Mouse (Mus musculus) spleen, postnatal 4 days (tissue): Measurements from ENCODE around the gene Ralgapa1.

Source experiments
- DNase-seq, 2 experiments: peaks; one replicate each; pipeline ENCODE4 v3.0.0; 2022; ENCODE audit warnings: low spot score in 2 of 2

Ralgapa1 gene

DNA sequence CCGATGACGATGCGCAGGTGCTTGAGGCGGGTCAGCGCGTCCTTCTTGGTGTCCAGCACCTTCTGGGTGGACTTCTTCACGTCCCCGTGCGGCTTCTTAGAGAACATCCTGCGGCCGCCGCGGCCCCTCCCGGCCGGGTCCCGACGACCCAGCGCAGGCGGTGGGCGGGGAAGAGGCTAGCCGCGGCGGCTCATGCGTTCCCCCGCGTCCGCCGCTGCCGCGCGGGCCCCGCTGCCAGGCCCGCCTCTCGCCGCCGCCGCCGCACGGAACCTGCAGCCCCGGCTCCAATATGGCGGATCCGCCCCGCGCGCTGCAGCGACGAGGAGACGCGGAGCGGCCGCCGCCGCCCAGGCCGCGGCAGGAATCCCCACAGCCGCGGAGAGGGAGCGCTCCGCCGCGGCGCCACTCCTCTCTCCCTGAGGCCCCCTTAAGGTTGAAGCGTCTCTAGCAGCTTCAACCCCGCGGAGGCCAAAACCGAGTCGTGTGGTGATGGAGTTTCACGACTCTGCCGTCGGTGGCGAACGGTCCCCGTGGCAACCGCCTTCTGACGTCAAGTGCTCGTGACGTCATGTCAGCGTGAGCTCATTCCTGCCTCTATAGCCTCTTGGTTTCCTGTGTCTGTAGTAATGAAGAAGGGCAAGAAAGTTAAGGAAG is at the start of gene Ralgapa1:
Gene Ralgapa1, minus strand, starts transcription at position 507 of the 654 bp plus-strand sequence.
- peak; percentile 83 to 92 for DNase-seq

DNA sequence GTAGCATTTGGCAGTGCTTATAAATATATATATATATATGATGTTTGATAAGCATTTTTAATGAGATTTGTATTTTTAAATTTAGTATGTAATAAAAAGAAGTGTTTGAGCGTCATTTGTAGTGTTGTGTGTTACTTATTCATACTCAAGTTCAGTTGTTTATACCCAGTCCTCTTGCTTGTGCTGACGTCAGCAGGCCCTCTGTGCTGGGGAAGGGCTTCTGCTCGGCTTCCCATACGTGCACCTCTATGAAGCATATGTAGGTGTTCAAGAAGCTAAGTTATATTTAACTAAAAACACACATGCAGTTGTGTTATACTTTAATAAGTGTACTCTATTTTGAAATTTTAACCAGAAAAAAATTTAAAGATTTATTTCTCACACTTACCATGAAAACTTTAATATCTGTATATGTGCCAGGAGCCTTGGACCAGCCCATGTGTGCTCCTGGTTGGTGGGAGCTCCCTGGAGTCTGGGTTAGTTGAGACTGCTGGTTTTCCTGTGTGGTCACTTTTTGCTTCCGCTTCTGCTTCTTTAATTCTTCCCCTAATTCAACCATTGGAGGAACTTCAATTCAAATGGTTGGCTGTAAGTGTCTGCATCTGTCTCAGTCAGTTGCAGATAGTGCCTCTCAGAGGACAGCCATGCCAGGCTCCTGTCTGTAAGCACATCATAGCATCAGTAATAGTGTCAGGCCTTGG is 48.8 kb upstream of the Ralgapa1 start:
- DNase-seq, result no peak

DNA sequence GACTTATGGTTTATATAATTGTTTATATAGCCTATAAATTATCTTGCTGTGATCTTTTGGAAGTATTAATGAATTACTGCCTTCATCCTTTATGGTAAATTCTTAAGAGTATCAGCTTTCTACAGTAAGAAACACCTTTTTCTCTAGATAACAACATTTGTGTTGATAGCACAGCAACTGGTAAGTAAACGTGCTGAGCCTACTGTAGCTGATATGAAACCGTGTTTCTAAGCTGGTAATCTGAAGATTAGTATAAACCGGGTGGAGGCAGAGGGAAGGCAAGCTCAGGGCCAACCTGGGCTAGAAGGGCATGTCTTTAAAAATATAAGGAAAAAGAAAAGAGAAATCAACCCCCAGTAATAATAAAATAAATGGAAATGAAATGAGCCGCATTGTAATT is 46.8 kb upstream of the Ralgapa1 start:
- DNase-seq, result no peak

DNA sequence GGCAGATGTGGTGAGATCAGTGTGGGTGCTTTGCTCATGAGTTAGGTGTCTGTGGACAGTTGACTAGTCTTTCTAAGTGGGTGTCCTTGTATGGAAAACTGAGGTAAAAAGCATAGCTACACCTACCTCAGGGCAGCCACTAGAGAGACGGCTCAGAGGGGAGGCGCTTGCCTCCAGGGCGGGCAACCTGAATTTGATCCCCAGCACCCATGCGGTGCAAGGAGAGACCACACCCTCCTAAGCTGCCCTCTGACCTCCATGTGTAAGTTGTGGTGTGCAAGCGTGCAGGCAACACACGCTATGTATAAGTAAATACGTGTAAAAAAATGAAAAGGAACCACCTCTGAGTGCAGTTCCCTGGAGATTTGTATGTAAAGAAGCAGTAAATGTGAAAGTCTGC is 39.7 kb upstream of the Ralgapa1 start:
- DNase-seq, result no peak

DNA sequence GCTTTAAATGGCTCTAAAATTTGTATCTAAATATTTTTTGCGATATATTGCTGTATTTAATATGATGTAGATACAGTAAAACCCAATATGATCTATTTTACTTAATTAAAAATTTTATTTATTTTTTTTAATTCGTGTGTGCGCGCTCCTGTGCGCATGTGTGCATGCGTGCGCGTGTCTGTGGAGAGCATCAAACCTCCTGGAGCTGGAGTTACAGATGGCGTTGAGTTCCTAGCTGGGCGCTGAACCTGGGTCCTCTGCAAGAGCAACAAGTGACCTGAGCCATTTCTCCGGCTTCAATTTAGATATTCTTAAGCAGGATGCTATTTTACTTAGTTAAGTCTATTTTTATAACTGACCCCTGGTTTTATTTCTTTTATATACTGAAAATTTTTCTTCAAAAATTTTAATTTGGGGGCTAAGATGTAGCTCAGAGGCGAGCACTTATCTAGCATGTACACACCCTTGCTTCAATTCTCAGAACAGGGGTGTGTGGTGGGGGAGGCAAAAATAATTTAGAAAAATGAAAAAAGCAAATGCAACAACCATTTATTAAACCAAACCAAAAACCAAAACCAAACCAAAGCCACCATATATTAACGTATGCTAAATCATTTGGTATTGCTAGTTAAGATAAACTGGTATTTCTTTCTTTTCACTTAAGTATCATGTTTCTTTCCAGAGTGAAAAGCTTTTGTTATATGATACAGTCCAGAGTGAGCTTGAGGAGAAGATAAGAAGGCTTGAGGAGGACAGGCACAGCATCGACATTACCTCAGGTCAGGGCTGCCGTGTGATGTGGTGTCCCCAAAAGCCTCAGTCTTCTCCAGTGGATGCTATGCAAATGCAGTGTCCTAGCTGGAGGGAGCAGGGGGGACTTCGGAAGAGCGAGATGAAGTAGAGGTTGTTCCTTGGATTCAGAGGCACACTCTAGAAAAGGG is 38.7 kb upstream of the Ralgapa1 start:
- DNase-seq, result no peak

DNA sequence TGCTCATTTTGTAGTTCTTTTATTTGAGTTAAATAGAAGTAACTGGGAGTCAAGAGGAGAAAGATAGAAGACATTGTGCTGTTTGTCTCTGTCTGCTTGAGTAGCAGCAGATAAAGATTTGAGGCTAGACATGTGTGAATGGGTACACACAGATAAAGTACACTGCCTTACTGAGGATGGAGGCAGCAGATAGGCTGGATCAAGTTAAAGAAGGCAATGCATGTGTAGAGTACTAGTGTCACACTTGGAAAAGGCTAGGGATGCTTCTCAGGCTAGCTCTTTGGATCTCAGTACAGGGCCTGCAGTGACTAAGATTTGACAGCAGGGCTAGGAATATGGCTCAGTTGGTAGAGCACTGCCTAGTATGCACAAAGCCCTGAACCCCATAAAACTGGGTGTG is 29.7 kb upstream of the Ralgapa1 start:
- no peak for DNase-seq

DNA sequence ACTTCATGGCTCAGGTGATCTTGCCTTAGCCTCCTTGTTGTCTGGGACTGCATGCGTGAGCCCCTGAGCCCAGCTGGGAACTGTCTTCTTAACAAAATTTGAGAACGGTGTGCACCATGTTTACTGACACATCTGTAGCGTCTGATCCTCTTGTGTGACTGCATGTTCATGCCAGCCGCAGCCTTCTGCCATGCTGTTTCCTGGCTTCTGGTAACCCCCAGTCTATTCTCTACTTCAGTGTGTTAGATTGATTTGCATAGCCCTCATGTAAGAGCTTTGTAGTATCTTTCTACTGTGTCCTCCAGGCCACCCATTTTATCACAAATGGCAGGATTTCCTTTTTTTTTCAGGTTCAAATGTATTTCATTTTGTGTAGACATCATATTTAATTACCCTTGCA is 26.9 kb upstream of the Ralgapa1 start:
- DNase-seq, result no peak

DNA sequence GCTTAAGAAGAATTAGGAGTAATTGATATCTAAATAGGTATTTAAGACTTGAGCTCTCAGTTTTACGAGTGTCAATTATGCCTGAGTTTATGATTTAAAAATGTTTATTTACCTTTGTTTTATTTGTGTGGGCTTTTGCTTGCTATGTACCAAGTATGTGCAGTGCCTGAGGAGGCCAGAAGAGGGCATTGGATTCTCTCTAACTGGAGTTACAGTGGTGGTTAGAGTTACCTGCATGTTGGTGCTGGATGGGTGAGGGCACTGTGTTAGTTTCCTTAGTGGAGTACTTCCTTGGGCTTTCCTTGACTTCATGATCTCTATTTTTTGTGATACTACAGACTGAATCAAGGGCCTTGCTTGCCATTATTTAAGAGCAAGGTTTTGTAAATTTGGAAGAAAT is 25.8 kb upstream of the Ralgapa1 start:
- no peak for DNase-seq

DNA sequence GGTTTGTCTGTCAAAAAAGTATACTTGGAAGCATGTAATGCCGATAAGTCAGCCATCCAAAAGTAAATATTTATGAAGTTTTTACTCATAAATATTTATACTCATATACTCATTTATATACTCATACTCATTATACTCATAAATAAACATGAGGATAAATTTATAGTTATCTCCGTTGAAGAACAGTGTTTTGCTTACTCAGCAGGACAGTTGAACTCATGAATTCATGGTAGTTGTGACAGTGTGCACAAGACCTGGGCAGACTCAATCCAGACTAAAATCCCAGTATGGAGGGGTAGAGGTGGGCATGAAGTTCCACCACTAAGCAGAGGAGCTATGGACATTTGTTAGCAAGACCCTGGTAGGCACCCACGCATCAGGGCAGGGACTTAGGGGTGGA is 16.5 kb upstream of the Ralgapa1 start:
- no peak for DNase-seq

DNA sequence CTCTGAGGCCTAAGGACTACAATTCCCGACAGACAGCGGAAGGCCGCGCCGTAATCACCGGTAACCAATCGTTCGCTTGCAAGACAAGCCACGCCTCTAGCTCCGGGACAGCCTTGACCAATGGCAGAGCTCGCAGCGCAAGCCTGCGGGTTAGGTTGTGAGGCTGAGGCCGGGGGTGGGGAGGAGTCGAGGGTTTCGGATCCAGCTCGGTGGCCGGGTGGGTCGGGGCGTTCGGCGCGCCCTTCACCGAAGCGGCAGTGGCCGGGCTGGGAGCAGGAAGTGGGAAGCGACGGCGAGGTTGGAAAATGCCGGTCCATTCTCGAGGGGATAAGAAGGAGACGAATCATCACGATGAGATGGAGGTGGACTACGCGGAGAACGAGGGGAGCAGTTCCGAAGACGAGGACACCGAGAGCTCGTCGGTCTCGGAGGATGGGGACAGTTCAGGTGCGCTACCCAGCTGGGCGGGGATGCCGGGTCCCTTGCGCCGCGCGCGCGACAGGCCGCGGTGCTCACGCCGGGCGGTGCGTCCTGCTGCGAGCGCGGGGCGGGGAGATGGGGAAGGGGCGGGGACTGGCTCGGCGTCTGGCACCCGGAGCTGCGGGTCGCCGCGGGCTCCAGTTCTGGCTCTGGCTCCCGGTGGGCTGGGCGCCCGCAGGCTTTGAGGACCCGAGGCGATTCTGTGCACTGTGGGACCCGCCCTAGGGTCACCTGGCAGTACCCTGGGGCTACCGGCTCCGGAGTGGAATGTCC is 15.4 kb upstream of the Ralgapa1 start, which contains the start of gene Brms1l:
Gene Brms1l, plus strand, starts transcription at position 126 of the 753 bp plus-strand sequence.
- DNase-seq, result peak; percentile 95 to 96

DNA sequence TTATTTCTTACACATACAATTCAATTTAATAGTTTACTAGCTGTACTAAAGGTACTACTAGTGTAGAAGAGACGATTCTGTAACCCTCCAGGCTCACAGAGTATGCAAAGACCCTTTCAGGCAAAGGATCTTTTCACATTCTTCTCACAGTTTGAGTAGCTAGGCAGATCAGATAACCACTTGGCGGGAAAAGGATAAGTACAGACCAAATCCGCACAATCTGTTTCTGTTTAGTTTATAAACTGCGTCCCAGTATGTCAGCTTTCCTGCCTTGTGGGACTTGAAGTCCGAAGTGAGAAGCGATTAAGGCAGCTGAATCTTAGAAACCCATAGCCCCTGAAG is 14.9 kb upstream of the Ralgapa1 start:
- DNase-seq, result no peak

DNA sequence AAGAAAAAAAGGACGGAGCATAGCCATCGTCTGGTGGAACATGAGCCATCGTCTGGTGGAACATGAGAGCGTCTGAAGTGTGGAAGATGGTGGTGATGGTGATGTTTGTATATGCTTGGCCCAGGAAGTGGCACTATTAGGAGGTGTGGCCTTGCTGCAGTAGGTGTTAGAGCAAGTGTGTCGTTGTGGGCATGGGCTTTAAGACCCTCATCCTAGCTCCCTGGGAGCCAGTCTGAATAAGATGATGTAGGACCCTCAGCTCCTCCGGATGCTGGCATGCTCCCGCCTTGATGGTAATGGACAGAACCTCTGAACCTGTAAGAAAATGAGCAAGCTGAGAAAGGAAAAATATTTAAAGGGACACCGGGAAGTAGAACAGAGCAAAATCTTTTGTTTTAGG is 13.9 kb upstream of the Ralgapa1 start:
- no peak for DNase-seq

DNA sequence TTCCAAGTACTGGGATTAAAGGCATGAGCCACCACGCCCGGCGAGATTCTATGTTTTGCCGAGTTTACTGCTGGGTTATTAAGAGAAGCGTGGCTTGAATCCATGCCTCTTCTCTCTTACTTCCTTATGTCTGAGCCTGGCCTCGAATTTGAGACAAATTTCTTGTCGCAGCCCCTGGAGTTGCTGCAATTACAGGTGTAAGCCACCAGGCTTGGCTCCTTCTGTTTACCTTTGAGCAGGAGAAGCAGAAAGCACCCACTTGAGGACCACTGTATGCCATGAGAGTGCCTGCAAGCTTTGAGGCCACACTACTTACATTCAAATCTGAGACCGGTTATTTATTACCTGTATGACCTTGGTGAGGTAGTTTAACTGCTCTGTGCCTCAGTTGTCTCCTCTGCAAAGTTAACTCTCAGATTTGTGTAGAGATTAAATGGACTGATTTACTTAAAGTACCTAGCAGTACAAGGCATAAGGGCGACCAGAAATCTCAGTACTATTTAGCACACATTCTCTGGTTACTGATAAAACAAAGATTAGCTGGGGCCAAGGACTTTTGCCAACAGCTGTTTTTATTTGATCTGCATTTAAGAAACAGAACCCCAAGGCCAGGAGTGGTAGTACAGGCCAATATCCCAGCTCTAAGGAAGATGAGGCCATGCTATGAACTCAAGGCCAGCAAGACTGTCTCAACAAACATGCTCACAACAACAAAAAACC is 13.1 kb upstream of the Ralgapa1 start:
- DNase-seq, result no peak

DNA sequence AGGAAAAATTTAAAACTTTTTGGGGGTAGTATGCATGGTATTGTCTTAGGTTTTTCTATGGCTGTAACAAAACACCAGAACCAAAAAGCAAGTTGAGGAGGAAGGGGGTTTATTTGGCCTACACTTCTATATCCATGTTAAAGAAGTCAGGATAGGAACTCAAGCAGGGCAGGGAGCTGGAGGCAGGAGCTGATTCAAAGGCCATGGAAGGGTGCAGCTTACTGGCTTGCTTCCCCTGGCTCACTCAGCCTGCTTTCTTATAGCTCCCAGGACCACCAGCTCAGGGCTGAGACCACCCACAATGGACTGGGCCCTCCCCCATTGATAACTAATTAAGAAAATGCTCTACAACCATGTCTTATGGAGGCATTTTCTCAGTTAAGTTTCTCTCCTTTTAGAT is 12.0 kb upstream of the Ralgapa1 start:
- no peak for DNase-seq

DNA sequence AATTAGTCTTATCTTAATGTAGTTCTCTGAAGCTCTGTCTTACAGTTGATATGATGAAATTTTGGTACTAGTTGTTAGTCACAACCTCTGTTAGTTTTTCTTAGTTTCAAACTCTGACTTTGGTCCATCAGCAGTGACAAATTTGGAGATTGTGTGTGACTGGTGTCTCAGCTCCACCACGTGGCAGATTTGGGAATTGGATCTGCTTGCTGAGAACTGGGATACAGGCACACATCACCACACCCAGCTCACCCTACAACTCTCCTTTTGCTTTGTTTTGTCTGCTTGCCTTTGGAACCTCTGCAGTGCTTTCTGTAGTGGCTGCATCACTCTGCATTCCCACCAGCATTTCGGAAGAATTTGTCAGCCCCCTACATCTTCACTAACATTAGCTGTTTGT is 10.1 kb upstream of the Ralgapa1 start:
- DNase-seq, result peak; percentile 44 to 73

DNA sequence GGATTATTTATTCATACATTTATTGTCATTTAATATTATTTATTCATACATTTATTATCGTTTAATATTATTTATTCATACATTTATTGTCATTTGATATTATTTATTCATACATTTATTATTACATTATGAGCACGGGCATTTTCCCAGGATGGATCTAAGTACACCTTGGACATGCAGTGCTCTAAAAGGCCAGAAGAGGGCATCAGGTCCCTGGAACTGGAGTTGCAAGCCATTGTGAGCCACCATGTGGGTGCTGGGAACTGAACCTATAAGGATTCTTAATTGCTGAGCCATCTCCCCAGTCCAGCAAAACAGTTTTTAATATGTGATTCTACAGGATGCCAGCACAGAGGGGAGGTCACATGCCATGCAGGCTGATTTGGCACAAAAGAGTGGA is 4.6 kb upstream of the Ralgapa1 start:
- no peak for DNase-seq

DNA sequence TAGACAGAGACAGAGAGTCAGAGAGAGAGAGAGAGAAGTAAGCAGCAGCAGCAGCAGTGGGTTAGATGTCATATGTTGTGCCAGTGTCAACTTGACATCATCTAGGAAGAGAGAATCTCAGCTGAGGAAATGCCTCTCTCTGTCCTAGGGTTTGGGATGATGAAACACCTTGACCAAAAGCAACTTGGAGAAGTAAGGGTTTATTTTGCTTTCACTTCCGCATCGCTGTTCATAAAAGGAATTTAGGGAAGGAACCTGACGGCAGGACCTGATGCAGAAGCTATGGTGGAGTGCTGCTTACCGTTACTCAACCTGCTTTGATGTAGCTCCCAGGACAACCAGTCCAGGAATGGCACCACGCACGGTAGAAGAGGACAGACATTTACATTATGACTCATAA is 3.1 kb upstream of the Ralgapa1 start:
- no peak for DNase-seq

DNA sequence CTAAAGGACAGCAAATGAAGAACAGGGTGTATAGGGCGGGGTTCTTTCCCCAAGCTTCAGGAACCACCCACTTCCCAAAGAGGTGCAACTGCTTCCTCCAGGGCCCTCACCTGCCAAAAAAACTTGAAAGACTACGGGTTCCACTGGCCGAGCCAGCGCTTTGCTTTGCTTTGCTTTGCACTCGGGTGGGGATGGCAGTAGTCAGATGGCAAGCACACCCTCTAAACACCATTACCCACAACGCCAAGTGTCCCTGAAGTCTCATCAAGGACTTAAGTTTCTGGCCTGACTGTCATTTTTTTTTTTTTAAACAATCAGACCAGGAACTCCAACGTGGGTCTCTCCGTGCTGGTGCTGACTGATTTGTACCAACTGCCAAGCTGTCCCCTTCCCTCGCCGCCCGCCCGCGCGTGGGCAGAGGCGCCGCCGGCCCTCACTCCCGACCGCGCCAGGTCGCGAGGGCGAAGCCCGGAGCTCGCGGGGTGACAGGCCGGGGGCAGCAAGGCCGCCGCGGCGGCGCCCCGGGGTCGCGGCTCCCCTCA is 777 bp downstream of the Ralgapa1 start:
- DNase-seq, result peak; percentile 37 to 75

DNA sequence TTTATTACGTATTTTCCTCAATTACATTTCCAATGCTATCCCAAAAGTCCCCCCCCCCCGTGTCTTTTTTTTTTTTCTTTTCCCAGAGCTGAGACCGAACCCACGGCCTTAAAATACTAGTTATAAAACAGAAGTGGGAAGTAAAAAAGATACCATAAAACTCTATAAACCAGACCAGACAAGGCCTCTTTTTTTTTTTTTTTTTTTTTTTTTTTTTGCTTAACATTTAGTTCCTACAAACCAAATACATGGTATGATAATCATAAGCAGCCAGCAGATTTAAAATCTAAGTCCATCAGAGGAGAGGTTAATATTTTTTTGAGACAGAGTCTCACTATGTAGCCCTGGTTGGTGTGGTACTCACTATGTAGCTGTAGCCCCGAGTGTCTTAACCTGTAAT is 4.5 kb downstream of the Ralgapa1 start:
- DNase-seq, result no peak

DNA sequence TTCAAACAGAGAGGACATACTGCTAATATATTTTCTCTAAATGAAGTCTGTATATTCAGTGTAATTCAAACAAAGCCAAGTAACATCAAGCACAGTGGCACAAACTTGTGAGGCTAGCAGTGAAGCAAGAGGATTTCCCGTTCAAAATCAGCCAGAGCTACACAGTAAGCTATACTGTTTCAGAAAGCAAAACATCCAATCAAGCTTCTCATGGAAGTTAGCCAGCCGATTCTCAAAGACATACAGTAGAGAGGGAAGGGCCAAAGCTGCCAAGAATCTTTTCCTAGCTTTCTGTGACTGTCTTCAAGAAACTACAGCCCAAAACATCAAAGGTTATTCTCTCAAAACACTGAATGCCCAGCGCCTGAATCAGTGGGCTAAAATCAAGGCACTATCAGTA is 15.9 kb downstream of the Ralgapa1 start:
- no peak for DNase-seq

DNA sequence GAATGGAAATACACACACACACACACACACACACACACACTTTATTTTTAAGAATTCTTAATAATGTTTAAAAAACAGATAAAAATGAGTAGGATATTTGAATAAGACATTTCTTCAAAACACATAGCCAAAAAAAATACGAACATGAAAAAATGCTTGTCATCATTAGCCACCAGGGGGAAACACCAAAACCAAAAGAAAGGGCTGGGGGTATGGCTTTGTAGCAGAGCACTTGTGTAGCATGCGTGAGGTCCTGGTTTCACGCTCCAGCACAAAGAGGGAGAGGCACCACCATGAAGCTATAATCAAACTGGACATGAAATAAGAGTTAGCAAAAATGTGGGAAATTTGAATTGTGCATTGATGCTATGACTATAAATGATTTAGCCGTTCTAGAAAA is 19.8 kb downstream of the Ralgapa1 start:
- no peak for DNase-seq
